Mouse (Mus musculus): Measurements from ENCODE around the gene Cdon.

DNA sequence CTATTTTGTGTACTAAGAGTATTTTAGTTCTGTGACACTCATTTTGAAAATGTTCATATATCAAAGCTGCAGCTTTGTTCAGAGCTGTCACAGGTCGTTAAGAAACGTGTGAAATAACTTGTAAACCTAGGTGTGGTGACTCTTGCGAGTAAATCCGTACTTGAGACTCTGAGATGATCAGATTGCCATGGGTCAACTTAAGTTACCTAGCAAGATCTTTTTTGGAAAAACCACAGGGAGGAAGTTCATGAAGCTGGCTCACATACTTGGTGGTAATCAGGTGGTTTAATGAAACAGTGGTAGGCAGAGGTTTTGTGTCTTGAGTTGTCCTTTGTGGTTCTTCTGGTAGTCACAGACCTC, 72.8 kb downstream of the Cdon start:
- TF ChIP-seq CTCF (IDR thresholded peaks at IDR 0.05; ENCODE audit: low read depth, low read length) (no peak), TAL1 (conservative IDR thresholded peaks at IDR 0.05; ENCODE audit: low read depth, low read length) (no peak)

Measured in G1E (cell line).